Mouse (Mus musculus): Measurements from ENCODE around the gene Faf1.
A peak's percentile ranks its signal among the peaks of the same experiment; 100 is the strongest.
"Not testable (repeated sequence)": the region's sequence is repeated elsewhere in the genome, so short reads cannot be mapped to it uniquely, and the experiment has no call there.

Faf1 gene

GRCm38 (mm10) chr4:109665101-109665981 is 11.0 kb upstream of the Faf1 start:
- no peak for DNase-seq (ENCODE audit: low read depth, low spot score)

GRCm38 (mm10) chr4:109665982-109666460 is 10.4 kb upstream of the Faf1 start:
- no peak for DNase-seq (ENCODE audit: low read depth, low spot score)

- DNase-seq (ENCODE audit: low read depth, low spot score), result peak; percentile 77
Measured at GRCm38 (mm10) chr4:109666461-109667269, 9.7 kb upstream of the Faf1 start, which contains the start of gene Cdkn2c. Cdkn2c (minus strand) TSS chr4:109667189.

- DNase-seq (ENCODE audit: low read depth, low spot score), result no peak
Measured at GRCm38 (mm10) chr4:109667518-109667917, 8.9 kb upstream of the Faf1 start.

GRCm38 (mm10) chr4:109670213-109670612 is 6.2 kb upstream of the Faf1 start:
- no peak for DNase-seq (ENCODE audit: low read depth, low spot score)

GRCm38 (mm10) chr4:109671941-109672340 is 4.4 kb upstream of the Faf1 start:
- DNase-seq (ENCODE audit: low read depth, low spot score), result no peak

- no peak for DNase-seq (ENCODE audit: low read depth, low spot score)
Measured at GRCm38 (mm10) chr4:109674097-109674496, 2.3 kb upstream of the Faf1 start.

GRCm38 (mm10) chr4:109677221-109677620 is 833 bp downstream of the Faf1 start:
- DNase-seq (ENCODE audit: low read depth, low spot score), result no peak

GRCm38 (mm10) chr4:109683561-109683960 is 7.2 kb downstream of the Faf1 start:
- no peak for DNase-seq (ENCODE audit: low read depth, low spot score)

GRCm38 (mm10) chr4:109692674-109693073 is 16.3 kb downstream of the Faf1 start:
- no peak for DNase-seq (ENCODE audit: low read depth, low spot score)

GRCm38 (mm10) chr4:109700727-109701126 is 24.3 kb downstream of the Faf1 start:
- DNase-seq (ENCODE audit: low read depth, low spot score), result not testable (repeated sequence)

- peak; percentile 43 for DNase-seq (ENCODE audit: low read depth, low spot score)
Measured at GRCm38 (mm10) chr4:109703568-109703967, 27.2 kb downstream of the Faf1 start.

GRCm38 (mm10) chr4:109705349-109705748 is 29.0 kb downstream of the Faf1 start:
- no peak for DNase-seq (ENCODE audit: low read depth, low spot score)

- DNase-seq (ENCODE audit: low read depth, low spot score), result no peak
Measured at GRCm38 (mm10) chr4:109719281-109719680, 42.9 kb downstream of the Faf1 start.

- peak; percentile 45 for DNase-seq (ENCODE audit: low read depth, low spot score)
Measured at GRCm38 (mm10) chr4:109729281-109729680, 52.9 kb downstream of the Faf1 start.

GRCm38 (mm10) chr4:109735754-109736153 is 59.4 kb downstream of the Faf1 start:
- DNase-seq (ENCODE audit: low read depth, low spot score), result no peak

GRCm38 (mm10) chr4:109743984-109744383 is 67.6 kb downstream of the Faf1 start:
- DNase-seq (ENCODE audit: low read depth, low spot score), result no peak

GRCm38 (mm10) chr4:109759031-109759430 is 82.6 kb downstream of the Faf1 start:
- peak; percentile 41 for DNase-seq (ENCODE audit: low read depth, low spot score)

- DNase-seq (ENCODE audit: low read depth, low spot score), result no peak
Measured at GRCm38 (mm10) chr4:109759901-109760300, 83.5 kb downstream of the Faf1 start.

- DNase-seq (ENCODE audit: low read depth, low spot score), result no peak
Measured at GRCm38 (mm10) chr4:109760501-109760900, 84.1 kb downstream of the Faf1 start.

- peak; percentile 55 for DNase-seq (ENCODE audit: low read depth, low spot score)
Measured at GRCm38 (mm10) chr4:109762768-109763501, 86.5 kb downstream of the Faf1 start.

GRCm38 (mm10) chr4:109769071-109769470 is 92.7 kb downstream of the Faf1 start:
- no peak for DNase-seq (ENCODE audit: low read depth, low spot score)

Data from forelimb bud, embryonic 11.5 days (tissue).